ENCODE assay signal across 8 mouse cellular contexts in genomic region chr11:69431829-69432639, GRCm38 (mm10). TPM values are rescaled to one million over a fixed set of nuclear protein-coding genes. Genes with fewer than 3 reads are reported as not detected.
DNase-seq lines count a peak whose midpoint lies in the region; ATAC-seq lines count a peak whose summit lies in the region.

No protein-coding gene starts in this region.

- WGBS in embryonic facial prominence, embryonic 12.5 days = 32% methylated on average over 11 of the region's 11 CpGs
- 43% methylated on average over 11 of the region's 11 CpGs for WGBS in heart, embryonic 10.5 days
- WGBS in limb, embryonic 15.5 days = 31% methylated on average over 11 of the region's 11 CpGs
- WGBS in midbrain, embryonic 16.5 days = 26% methylated on average over 11 of the region's 11 CpGs

- peak overlapping the region; percentile 16; the same call in 1 of the 2 replicates for H3K4me2 ChIP-seq in embryonic facial prominence, embryonic 12.5 days (replicated peaks)
- H3K4me2 ChIP-seq in limb, embryonic 15.5 days = no peak overlapping the region
- H3K4me2 ChIP-seq in midbrain, embryonic 16.5 days (ENCODE audit: low read length) = no peak overlapping the region

- no peaks in the 10 kb centered on the region for H3K36me3 ChIP-seq in embryonic facial prominence, embryonic 12.5 days
- no peaks in the 10 kb centered on the region for H3K36me3 ChIP-seq in heart, embryonic 10.5 days
- no peaks in the 10 kb centered on the region for H3K36me3 ChIP-seq in limb, embryonic 15.5 days
- no peaks in the 10 kb centered on the region for H3K36me3 ChIP-seq in midbrain, embryonic 16.5 days (ENCODE audit: control insufficient read depth, insufficient read depth, low read length)
- no peaks in the 10 kb centered on the region for H3K36me3 ChIP-seq in splenic B cell, adult 2 months (ENCODE audit: control insufficient read depth, insufficient read depth, low read length, poor library complexity, severe bottlenecking)

- ATAC-seq in embryonic facial prominence, embryonic 12.5 days (ENCODE audit: insufficient number of reproducible peaks, insufficient read depth, low FRiP score, low TSS enrichment) = peak; percentile 37
- ATAC-seq in limb, embryonic 15.5 days (ENCODE audit: insufficient number of reproducible peaks, low FRiP score, low TSS enrichment, low read depth) = peak; percentile 41; the same call in 1 of the 2 replicates
- peak; percentile 86 for ATAC-seq in midbrain, embryonic 16.5 days

- DNase-seq in A20 (ENCODE audit: low read depth, low spot score) = peak; percentile 82
- DNase-seq in adrenal gland, adult 2 months = peak; percentile 73
- peak; percentile 82 for DNase-seq in heart, embryonic 10.5 days (ENCODE audit: low spot score)
- peak; percentile 91 for DNase-seq in kidney, adult 9 months
- DNase-seq in splenic B cell, adult 2 months (ENCODE audit: low read depth, low spot score) = peak; percentile 90

- no peak overlapping the region for H3K27ac ChIP-seq in embryonic facial prominence, embryonic 12.5 days
- H3K27ac ChIP-seq in heart, embryonic 10.5 days = no peak overlapping the region
- H3K27ac ChIP-seq in limb, embryonic 15.5 days = no peak overlapping the region
- no peak overlapping the region for H3K27ac ChIP-seq in midbrain, embryonic 16.5 days (ENCODE audit: low read length)

- peaks cover 16% of the 10 kb centered on the region for H3K4me1 ChIP-seq in embryonic facial prominence, embryonic 12.5 days
- H3K4me1 ChIP-seq in heart, embryonic 10.5 days = peaks cover 28% of the 10 kb centered on the region
- H3K4me1 ChIP-seq in limb, embryonic 15.5 days = peaks cover 13% of the 10 kb centered on the region
- H3K4me1 ChIP-seq in midbrain, embryonic 16.5 days (ENCODE audit: control insufficient read depth, insufficient read depth, low read length) = 0 out of 2 replicates have a peak, but pooled peaks cover 2% of the 10 kb centered on the region

- no peaks in the 10 kb centered on the region for H3K27me3 ChIP-seq in embryonic facial prominence, embryonic 12.5 days
- peaks cover 5% of the 10 kb centered on the region; the same call in 1 of the 2 replicates for H3K27me3 ChIP-seq in heart, embryonic 10.5 days (ENCODE audit: insufficient read depth, poor library complexity, severe bottlenecking)
- no peaks in the 10 kb centered on the region for H3K27me3 ChIP-seq in limb, embryonic 15.5 days
- H3K27me3 ChIP-seq in midbrain, embryonic 16.5 days (ENCODE audit: control insufficient read depth, insufficient read depth, low read depth, low read length) = no peaks in the 10 kb centered on the region
- no peaks in the 10 kb centered on the region for H3K27me3 ChIP-seq in splenic B cell, adult 2 months (ENCODE audit: control insufficient read depth, insufficient read depth, low read length, poor library complexity, severe bottlenecking)

- H3K9me3 ChIP-seq in embryonic facial prominence, embryonic 12.5 days = no peaks in the 10 kb centered on the region
- H3K9me3 ChIP-seq in heart, embryonic 10.5 days = no peaks in the 10 kb centered on the region
- H3K9me3 ChIP-seq in limb, embryonic 15.5 days = no peaks in the 10 kb centered on the region
- H3K9me3 ChIP-seq in midbrain, embryonic 16.5 days (replicated peaks; ENCODE audit: control insufficient read depth, low read length, poor library complexity, severe bottlenecking) = no peaks in the 10 kb centered on the region

- no peak overlapping the region for H3K4me3 ChIP-seq in embryonic facial prominence, embryonic 12.5 days
- H3K4me3 ChIP-seq in heart, embryonic 10.5 days = 0 out of 2 replicates have a peak overlapping the region, but pooled peaks have one; percentile 15
- H3K4me3 ChIP-seq in limb, embryonic 15.5 days = no peak overlapping the region
- H3K4me3 ChIP-seq in midbrain, embryonic 16.5 days (ENCODE audit: low read depth, low read length) = no peak overlapping the region

- H3K9ac ChIP-seq in embryonic facial prominence, embryonic 12.5 days = no peak overlapping the region
- H3K9ac ChIP-seq in limb, embryonic 15.5 days = no peak overlapping the region
- no peak overlapping the region for H3K9ac ChIP-seq in midbrain, embryonic 16.5 days (ENCODE audit: low read depth, low read length)

RNA-seq across cellular contexts. Expression of gene Kdm6b, which starts 18.6 kb away (rescaled TPM):
- total RNA-seq in adrenal gland, adult 2 months (2021) = 10 to 100 TPM; 31.4 to 41.5 TPM
- polyA plus RNA-seq in adrenal gland, adult 2 months (2012; rRNA removed) = 17.4 and 18.7 TPM in 2 replicates
- polyA plus RNA-seq in embryonic facial prominence, embryonic 12.5 days (2016; fragmentation: Nextera tagmentation; extraction: Ambion mirVana) = 42.3 and 43.4 TPM in 2 replicates
- polyA plus RNA-seq in heart, embryonic 10.5 days (2016; fragmentation: Nextera tagmentation; extraction: Ambion mirVana) = 20.9 and 26.9 TPM in 2 replicates
- polyA plus RNA-seq in limb, embryonic 15.5 days (2015; fragmentation: Nextera tagmentation; extraction: Ambion mirVana) = 30.8 and 32.0 TPM in 2 replicates
- polyA plus RNA-seq in midbrain, embryonic 16.5 days (2015; fragmentation: Nextera tagmentation; extraction: Ambion mirVana) = 36.4 and 39.0 TPM in 2 replicates

RNA-seq across cellular contexts. Expression of gene Tmem88, which starts 34.0 kb away (rescaled TPM):
- 10 to 100 TPM; 10.8 to 16.0 TPM for total RNA-seq in adrenal gland, adult 2 months (2021)
- 86.3 and 94.7 TPM in 2 replicates for polyA plus RNA-seq in adrenal gland, adult 2 months (2012; rRNA removed)
- polyA plus RNA-seq in embryonic facial prominence, embryonic 12.5 days (2016; fragmentation: Nextera tagmentation; extraction: Ambion mirVana) = 18.1 and 21.3 TPM in 2 replicates
- polyA plus RNA-seq in heart, embryonic 10.5 days (2016; fragmentation: Nextera tagmentation; extraction: Ambion mirVana) = 38.9 and 52.5 TPM in 2 replicates
- polyA plus RNA-seq in limb, embryonic 15.5 days (2015; fragmentation: Nextera tagmentation; extraction: Ambion mirVana) = 18.8 and 20.4 TPM in 2 replicates
- 5.2 and 5.9 TPM in 2 replicates for polyA plus RNA-seq in midbrain, embryonic 16.5 days (2015; fragmentation: Nextera tagmentation; extraction: Ambion mirVana)

RNA-seq across cellular contexts. Expression of gene Cyb5d1, which starts 36.6 kb away (rescaled TPM):
- 10 to 100 TPM; 44.2 to 59.7 TPM for total RNA-seq in adrenal gland, adult 2 months (2021)
- polyA plus RNA-seq in adrenal gland, adult 2 months (2012; rRNA removed) = 10.7 and 11.8 TPM in 2 replicates
- 44.6 and 50.0 TPM in 2 replicates for polyA plus RNA-seq in embryonic facial prominence, embryonic 12.5 days (2016; fragmentation: Nextera tagmentation; extraction: Ambion mirVana)
- polyA plus RNA-seq in heart, embryonic 10.5 days (2016; fragmentation: Nextera tagmentation; extraction: Ambion mirVana) = 27.4 and 31.8 TPM in 2 replicates
- polyA plus RNA-seq in limb, embryonic 15.5 days (2015; fragmentation: Nextera tagmentation; extraction: Ambion mirVana) = 30.2 and 36.6 TPM in 2 replicates
- polyA plus RNA-seq in midbrain, embryonic 16.5 days (2015; fragmentation: Nextera tagmentation; extraction: Ambion mirVana) = 27.1 and 28.9 TPM in 2 replicates

RNA-seq across cellular contexts. Expression of gene Naa38, which starts 36.7 kb away (rescaled TPM):
- total RNA-seq in adrenal gland, adult 2 months (2021) = 100 to 1,000 TPM; 124 to 157 TPM
- 175 and 193 TPM in 2 replicates for polyA plus RNA-seq in adrenal gland, adult 2 months (2012; rRNA removed)
- polyA plus RNA-seq in embryonic facial prominence, embryonic 12.5 days (2016; fragmentation: Nextera tagmentation; extraction: Ambion mirVana) = 126 and 129 TPM in 2 replicates
- polyA plus RNA-seq in heart, embryonic 10.5 days (2016; fragmentation: Nextera tagmentation; extraction: Ambion mirVana) = 158 and 165 TPM in 2 replicates
- polyA plus RNA-seq in limb, embryonic 15.5 days (2015; fragmentation: Nextera tagmentation; extraction: Ambion mirVana) = 143 and 144 TPM in 2 replicates
- 86.2 and 89.6 TPM in 2 replicates for polyA plus RNA-seq in midbrain, embryonic 16.5 days (2015; fragmentation: Nextera tagmentation; extraction: Ambion mirVana)
